Mouse (Mus musculus): ENCODE results near the gene Pacs1.

GRCm38 (mm10) chr19:5295736-5296075, 22.8 kb upstream of the Pacs1 start:
- TF ChIP-seq CTCF (IDR thresholded peaks at IDR 0.05; ENCODE audit: low read depth) (no peak), EP300 (IDR thresholded peaks at IDR 0.05; ENCODE audit: low read depth) (no peak)

Data from liver, embryonic 14.5 days (tissue).